Mouse (Mus musculus) layer of hippocampus, adult 2 months (tissue): ENCODE measurements around the gene Gm6169. TPM values are rescaled to one million over a fixed set of nuclear protein-coding genes. Genes with fewer than 3 reads are reported as not detected.
"Not testable (repeated sequence)": the region's sequence is repeated elsewhere in the genome, so short reads cannot be mapped to it uniquely, and the experiment has no call there.

ENCODE experiments used
- DNase-seq, 2 experiments: peaks; one replicate each; pipeline ENCODE4 v3.0.0; 2022; ENCODE audit warnings: low spot score in 2 of 2
- H3K27ac ChIP-seq: fragments of 200-600 bp; 2 replicates; pipeline ENCODE4 v1.8.1; 2022
- H3K4me3 ChIP-seq: fragments of 200-600 bp; 2 replicates; pipeline ENCODE4 v1.8.1; 2022; ENCODE audit warnings: mild to moderate bottlenecking
- CTCF ChIP-seq: fragments of 200-600 bp; conservative IDR thresholded peaks from 2 replicates; pipeline ENCODE4 v1.8.1; 2022; ENCODE audit warnings: antibody characterized with exemption, mild to moderate bottlenecking, moderate library complexity
- long read RNA-seq, 2 experiments: library from polyadenylated mRNA; stranded (forward); transcript quantifications; one replicate each; pipeline ENCODE4 v2.0.0; 2021; ENCODE audit warnings: borderline mapping rate in 2 of 2
- total RNA-seq, 2 experiments: library from RNA; stranded (reverse); gene quantifications; 2 replicates each; pipeline ENCODE4 v1.2.3; 2021

The Gm6169 gene
- total RNA-seq: not detected
- long read RNA-seq, experiment 1: 0 reads
- long read RNA-seq, experiment 2: 0 reads

GRCm38 (mm10) chr13:97099187-97099852 is at the start of gene Gm6169:
Gm6169 (minus strand) TSS chr13:97099237.
- H3K27ac ChIP-seq: no peak within 1 kb of the TSS
- H3K4me3 ChIP-seq: no peak within 1 kb of the TSS
- peak; percentile 61 to 72 for DNase-seq
- peak; percentile 74 for TF ChIP-seq CTCF

GRCm38 (mm10) chr13:97145834-97146233 is 46.8 kb upstream of the Gm6169 start:
- peak in 1 of 2 experiments; percentile 50 for DNase-seq
- TF ChIP-seq CTCF: peak; percentile 87
- Histone ChIP-seq H3K4me3 (no peak overlapping the region), H3K27ac (no peak overlapping the region)

GRCm38 (mm10) chr13:97142321-97142720 is 43.3 kb upstream of the Gm6169 start:
- Histone ChIP-seq H3K4me3 (no peak overlapping the region), H3K27ac (no peak overlapping the region)
- DNase-seq: no peak
- no peak for TF ChIP-seq CTCF

- not testable (repeated sequence) for DNase-seq
- Histone ChIP-seq H3K27ac (peak overlapping the region; percentile 93), H3K4me3 (peak overlapping the region; percentile 84)
- peak; percentile 20 for TF ChIP-seq CTCF
Measured at GRCm38 (mm10) chr13:97138404-97138931, 39.4 kb upstream of the Gm6169 start.

- TF ChIP-seq CTCF: no peak
- peak within 1 kb of the TSS; percentile 93 for H3K27ac ChIP-seq
- peak; percentile 88 to 94 for DNase-seq
- H3K4me3 ChIP-seq: peak within 1 kb of the TSS; percentile 84
Measured at GRCm38 (mm10) chr13:97137466-97138400, 38.7 kb upstream of the Gm6169 start, which contains the start of the genes Gfm2 and Nsa2. Gfm2 (plus strand) TSS chr13:97137937. Nsa2 (minus strand) TSS chr13:97137937.

GRCm38 (mm10) chr13:97130413-97130812 is 31.4 kb upstream of the Gm6169 start:
- not testable (repeated sequence) for DNase-seq, H3K4me3 ChIP-seq, H3K27ac ChIP-seq

GRCm38 (mm10) chr13:97129654-97130053 is 30.6 kb upstream of the Gm6169 start:
- H3K4me3 ChIP-seq, DNase-seq: not testable (repeated sequence)

GRCm38 (mm10) chr13:97121341-97121740 is 22.3 kb upstream of the Gm6169 start:
- no peak for TF ChIP-seq CTCF
- H3K27ac ChIP-seq: no peak overlapping the region
- no peak for DNase-seq
- no peak overlapping the region for H3K4me3 ChIP-seq

More at GRCm38 (mm10) chr13:97129654-97130053, 30.6 kb upstream of the Gm6169 start:
- H3K27ac ChIP-seq: not testable (repeated sequence)

- TF ChIP-seq CTCF: no peak
- Histone ChIP-seq H3K4me3 (no peak overlapping the region), H3K27ac (no peak overlapping the region)
- no peak for DNase-seq
Measured at GRCm38 (mm10) chr13:97109046-97109445, 10.0 kb upstream of the Gm6169 start.

GRCm38 (mm10) chr13:97107721-97108120 is 8.7 kb upstream of the Gm6169 start:
- not testable (repeated sequence) for H3K4me3 ChIP-seq, H3K27ac ChIP-seq, DNase-seq

GRCm38 (mm10) chr13:97104996-97105395 is 6.0 kb upstream of the Gm6169 start:
- Histone ChIP-seq H3K27ac (no peak overlapping the region), H3K4me3 (no peak overlapping the region)
- no peak for TF ChIP-seq CTCF
- DNase-seq: peak; percentile 29 to 34

- DNase-seq: no peak
- Histone ChIP-seq H3K4me3 (no peak overlapping the region), H3K27ac (no peak overlapping the region)
- peak; percentile 14; the same call in 1 of the 2 replicates for TF ChIP-seq CTCF
Measured at GRCm38 (mm10) chr13:97095726-97096125, 3.3 kb downstream of the Gm6169 start.

- Histone ChIP-seq H3K27ac (no peak overlapping the region), H3K4me3 (no peak overlapping the region)
- no peak for TF ChIP-seq CTCF
- no peak for DNase-seq
Measured at GRCm38 (mm10) chr13:97088183-97088582, 10.9 kb downstream of the Gm6169 start.
